Mouse (Mus musculus): ENCODE data around the gene Sema4g.

Sema4g gene

GRCm38 (mm10) chr19:45005444-45005843 lies 16.5 kb downstream of the Sema4g start, which contains the start of gene Twnk:
Twnk (plus strand) TSS chr19:45005663.
- DNase-seq, result no peak

- DNase-seq, result peak; percentile 96
Measured at GRCm38 (mm10) chr19:45005957-45006712, 17.2 kb downstream of the Sema4g start, which contains the start of gene Mrpl43. Mrpl43 (minus strand) TSS chr19:45006442.

- no peak for DNase-seq
Measured at GRCm38 (mm10) chr19:45007021-45007420, 18.1 kb downstream of the Sema4g start.

- no peak for DNase-seq
Measured at GRCm38 (mm10) chr19:45007425-45008191, 18.7 kb downstream of the Sema4g start.

DNA sequence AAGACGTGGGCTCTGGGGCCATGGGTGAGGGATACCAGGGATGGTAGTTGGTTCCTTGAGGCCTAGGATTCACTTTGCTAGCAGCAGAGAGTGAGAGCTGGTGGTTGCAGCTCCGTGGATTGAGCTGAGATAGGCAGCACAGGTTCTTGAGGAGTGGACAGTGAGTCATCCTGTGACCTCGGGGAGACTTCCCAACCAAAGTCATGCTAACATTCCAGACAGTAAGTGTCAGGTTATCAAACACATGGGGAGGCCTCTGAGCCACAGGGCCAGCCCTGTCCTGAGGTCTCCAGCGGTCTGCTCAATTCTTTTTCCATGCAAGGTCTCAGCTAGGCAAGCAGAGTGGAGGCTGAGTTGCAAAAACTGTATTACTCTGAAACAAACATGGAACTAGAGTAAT lies 21.7 kb downstream of the Sema4g start:
- DNase-seq, result no peak

DNA sequence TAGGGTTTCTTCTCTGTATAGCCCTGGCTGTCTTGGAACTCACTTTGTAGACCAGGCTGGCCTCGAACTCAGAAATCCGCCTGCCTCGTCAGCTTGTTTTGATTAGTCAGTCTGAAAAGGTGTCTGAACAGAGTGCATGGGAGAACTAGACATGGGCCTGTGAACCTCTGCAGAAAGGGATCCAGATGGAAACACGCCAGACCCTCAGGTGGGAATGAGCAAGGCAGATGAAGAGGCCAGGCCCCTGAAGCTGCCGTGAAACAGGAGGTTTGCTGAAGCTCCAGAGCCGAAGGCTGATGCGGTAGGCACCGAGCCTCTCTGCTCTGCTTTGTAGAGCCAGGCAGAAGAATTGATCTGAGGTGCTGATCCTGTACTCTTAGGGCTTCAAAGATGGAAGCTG lies 23.3 kb downstream of the Sema4g start:
- DNase-seq, result no peak

DNA sequence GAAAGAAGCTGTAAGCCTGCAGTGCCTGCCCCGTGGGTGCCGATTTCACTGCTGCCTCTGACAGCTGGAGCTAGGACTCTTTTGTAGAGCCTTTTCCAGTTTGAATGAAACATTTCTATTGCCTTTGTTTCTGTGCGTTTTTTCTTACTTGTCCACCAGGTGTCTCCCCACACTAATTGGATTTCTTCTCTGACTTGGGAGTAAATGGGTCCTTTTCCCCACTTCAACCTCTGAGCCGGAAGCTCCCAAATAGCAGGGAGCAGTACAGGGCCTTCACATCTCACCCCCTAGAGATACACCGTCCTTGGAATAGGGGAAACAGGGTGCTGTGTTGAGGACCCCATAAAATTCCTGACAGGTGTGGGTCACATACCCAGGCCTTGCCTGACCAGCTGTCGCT lies 23.7 kb downstream of the Sema4g start:
- DNase-seq, result no peak

- no peak for DNase-seq
Measured at GRCm38 (mm10) chr19:45013581-45014225, 24.8 kb downstream of the Sema4g start.

DNA sequence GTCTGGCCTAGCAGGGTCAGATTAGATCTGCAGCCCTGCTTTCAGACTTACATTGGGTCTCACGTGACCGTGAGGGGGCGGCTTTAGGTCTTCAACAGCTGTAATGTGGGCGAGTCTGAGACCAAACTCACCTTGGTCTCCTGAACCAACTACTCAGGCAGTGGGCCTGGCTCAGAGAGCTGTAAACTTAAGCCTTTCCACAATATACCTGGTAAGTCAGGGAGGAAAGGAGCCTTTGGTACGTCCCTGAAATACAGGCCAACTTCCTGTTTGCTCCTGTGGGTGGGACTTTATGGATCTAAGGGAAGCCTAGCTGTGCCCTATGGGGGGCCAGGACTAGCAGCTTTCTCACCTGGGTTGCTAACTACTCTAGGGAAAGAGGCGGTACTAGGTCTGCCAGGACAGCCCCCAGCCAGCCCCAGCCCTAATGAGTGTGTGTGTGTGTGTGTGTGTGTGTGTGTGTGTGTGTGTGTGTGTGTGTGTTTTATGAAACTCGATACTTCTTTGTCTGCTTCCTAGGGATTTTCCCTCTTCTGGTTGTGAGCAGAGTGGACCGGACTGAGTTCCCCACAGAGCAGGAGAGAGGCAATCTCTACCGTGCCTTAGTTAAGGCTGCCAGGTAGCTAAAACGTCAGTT lies 25.6 kb downstream of the Sema4g start, which contains the start of gene Lzts2:
Lzts2 (plus strand) TSS at position 80 of the 637 bp plus-strand sequence.
- no peak for DNase-seq

DNA sequence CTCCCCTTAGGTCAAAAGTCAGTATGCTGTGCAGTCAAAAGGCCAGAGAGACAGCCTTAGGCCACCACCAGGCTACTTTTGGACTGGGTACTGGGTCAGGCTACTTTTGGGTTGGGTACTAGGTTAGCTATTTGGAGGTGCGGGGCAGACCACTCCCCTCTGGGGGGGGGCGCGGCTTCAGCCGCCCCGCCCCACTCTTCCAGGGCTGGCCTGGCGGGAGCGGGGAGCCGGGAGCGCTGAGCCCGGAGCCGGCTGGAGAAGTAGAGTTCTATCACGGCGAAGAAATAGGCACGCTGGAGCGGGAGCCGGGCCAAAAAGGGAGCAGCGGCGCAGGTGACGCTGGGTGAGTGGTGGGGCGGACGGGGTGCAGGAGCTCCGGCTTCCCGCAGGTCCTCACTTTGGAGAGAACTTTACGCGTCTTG lies 26.1 kb downstream of the Sema4g start:
- DNase-seq, result no peak

GRCm38 (mm10) chr19:45015518-45016281 lies 26.8 kb downstream of the Sema4g start:
- no peak for DNase-seq

GRCm38 (mm10) chr19:45016341-45017215 lies 27.7 kb downstream of the Sema4g start:
- DNase-seq, result peak; percentile 82

DNA sequence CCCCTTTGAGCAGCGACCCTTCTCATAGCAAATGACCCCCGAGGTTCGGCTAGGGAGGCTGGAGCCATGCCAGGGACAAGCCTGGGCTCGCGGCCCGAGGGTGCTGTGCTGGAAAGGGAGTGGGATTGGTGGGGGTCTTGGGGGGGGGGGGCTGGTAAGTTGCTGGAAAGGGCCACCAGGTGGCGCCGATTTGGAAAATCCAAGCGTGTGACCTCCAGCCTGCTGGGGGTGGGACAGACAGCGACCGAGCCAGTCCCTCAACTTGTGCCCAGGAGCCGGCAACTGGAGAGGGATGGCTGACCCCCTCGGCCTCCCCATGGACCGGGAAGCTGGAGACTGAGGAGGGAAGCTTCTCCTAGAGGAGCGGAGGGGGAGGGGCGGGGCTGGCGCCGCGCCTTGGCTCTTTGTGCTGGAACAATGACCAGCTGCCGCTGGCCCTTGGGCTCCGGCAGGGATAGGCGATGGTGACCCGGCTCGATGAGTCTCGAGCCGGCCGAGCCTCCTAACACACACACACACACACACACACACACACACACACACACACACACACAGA lies 28.4 kb downstream of the Sema4g start:
- DNase-seq, result peak; percentile 87

DNA sequence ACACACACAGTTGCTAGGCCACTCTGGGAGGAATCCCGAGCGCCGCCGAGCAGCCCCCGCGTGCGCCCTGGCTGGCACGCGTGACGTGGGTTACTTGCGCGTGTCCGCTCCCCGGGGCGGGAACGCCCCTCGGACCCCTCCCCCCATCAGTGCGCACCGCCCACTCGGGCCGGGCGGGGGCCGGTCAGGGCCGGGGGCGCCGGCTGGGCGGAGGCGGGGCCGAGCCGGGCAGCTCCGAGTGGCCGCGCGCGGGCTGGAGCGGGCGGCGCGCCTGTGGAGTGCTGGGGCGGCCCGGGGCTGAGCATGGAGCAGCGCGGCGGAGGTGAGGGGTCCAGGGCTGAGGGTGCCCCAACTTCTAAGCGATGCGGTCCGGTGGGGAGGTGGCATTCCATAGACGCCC lies 29.0 kb downstream of the Sema4g start:
- DNase-seq, result peak; percentile 88

- no peak for DNase-seq
Measured at GRCm38 (mm10) chr19:45018351-45018831, 29.5 kb downstream of the Sema4g start.

GRCm38 (mm10) chr19:45020348-45020747 lies 31.4 kb downstream of the Sema4g start:
- DNase-seq, result no peak

GRCm38 (mm10) chr19:45021362-45021761 lies 32.5 kb downstream of the Sema4g start:
- DNase-seq, result no peak

DNA sequence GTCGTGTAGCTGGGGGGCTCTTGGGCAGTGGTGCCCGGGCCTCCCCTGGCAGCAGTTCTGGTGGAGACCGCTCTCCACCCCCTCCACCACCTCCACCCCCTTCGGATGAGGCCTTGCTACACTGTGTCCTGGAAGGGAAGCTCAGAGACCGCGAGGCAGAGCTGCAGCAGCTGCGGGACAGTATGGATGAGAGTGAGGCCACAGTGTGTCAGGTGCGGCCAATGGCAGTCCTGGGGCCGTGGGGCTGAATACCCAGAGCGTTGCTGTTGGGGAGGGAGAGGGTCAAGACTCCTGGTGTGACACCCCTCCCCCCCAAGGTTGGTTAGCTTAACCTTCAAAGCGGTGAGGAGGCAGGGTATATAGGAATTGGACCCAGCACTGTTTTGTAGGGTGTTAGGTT lies 35.1 kb downstream of the Sema4g start:
- DNase-seq, result no peak

- no peak for DNase-seq
Measured at GRCm38 (mm10) chr19:45024775-45025174, 35.9 kb downstream of the Sema4g start.

GRCm38 (mm10) chr19:45025937-45026568 lies 37.2 kb downstream of the Sema4g start:
- no peak for DNase-seq

Measured in layer of hippocampus, adult 9-11 months (tissue).